Mouse (Mus musculus) right cerebral cortex, adult 2 months (tissue): ENCODE results near the gene Unc13a.

Experiments used
- DNase-seq, 2 experiments: peaks; one replicate each; pipeline ENCODE4 v3.0.0; 2021 to 2022; ENCODE audit warnings: low spot score in 2 of 2

The Unc13a gene

DNA sequence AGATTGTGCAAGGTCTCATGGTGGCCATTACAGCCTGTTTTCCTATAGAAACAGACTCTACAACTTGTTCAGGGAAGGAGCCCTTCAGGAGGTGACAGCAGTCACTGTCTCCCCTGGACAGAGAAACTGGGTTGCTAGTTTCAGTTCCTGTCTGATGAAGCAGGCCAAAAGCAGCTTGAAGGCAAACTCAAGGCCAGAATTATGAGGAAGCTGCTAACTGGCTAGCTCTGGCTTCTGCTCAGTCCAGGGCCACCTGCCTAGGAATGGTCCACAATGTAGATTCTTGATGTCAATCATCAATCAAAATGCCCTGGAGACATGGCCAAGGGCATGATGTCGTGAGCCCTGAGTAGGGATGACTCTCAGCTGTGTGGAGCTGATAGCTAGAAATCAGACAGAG is 46.5 kb downstream of the Unc13a start:
- no peak for DNase-seq

DNA sequence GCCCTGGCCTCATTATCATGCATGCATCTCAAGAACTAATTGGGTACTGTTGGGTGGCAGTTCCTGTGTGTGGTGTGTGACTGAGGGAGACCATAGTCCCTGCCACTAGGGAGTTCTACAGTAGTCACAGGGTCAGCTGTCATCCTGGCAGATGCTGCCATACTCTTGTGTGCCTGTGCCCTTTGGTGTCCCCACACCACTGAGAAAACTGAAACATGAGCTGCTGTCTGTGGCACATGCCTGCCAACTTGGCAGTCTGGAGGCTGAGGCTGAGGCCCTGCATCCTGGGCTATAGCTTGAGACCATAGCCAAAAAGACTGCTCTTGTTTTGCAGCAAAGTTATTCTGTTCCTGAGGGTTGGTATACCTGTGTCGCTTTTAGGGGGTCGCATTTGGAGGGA is 51.8 kb downstream of the Unc13a start:
- DNase-seq: no peak

- no peak for DNase-seq
Measured at GRCm38 (mm10) chr8:71613418-71613817, 58.1 kb downstream of the Unc13a start.

- no peak for DNase-seq
Measured at GRCm38 (mm10) chr8:71612141-71612540, 59.4 kb downstream of the Unc13a start.

DNA sequence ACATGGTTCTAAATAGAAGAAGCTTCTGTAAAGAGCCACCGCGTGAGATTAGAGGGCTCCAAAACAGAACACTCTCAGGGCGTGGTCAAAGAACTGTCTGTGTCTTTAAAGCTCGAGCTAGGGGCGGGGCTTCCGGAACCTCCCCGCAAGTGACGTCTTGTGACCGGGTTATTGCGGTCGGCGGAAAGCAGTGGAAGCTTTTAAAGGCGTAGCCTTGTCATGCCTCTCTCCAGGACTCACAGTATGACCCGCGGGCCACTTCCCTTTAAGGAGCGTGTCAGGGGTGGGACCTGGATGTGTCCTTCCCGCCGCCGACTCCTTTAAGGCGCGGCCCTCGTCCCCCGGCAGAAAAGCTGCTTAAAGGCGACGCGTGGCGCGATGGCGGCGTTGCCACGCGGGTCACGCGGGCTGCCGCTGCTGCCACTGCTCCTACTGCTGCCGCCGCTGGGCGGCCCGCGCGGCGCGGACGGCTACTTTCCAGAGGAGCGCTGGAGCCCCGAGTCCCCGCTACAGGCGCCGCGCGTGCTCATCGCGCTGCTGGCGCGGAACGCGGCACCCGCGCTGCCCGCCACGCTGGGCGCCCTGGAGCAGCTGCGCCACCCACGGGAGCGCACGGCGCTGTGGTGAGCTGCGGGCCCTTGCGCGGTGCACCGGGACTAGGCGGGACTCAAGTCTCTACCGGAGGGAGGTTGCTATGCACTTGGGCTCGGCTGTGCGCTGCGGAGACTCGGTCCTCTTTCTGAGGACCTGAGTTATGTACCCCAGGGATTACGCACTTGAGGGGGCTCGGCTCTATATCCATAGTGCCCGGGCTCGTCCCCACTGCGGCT is 60.5 kb downstream of the Unc13a start, which contains the start of gene Colgalt1:
TSS of gene Colgalt1 (plus strand) at position 177 of the 830 bp plus-strand sequence.
- peak; percentile 97 to 98 for DNase-seq

DNA sequence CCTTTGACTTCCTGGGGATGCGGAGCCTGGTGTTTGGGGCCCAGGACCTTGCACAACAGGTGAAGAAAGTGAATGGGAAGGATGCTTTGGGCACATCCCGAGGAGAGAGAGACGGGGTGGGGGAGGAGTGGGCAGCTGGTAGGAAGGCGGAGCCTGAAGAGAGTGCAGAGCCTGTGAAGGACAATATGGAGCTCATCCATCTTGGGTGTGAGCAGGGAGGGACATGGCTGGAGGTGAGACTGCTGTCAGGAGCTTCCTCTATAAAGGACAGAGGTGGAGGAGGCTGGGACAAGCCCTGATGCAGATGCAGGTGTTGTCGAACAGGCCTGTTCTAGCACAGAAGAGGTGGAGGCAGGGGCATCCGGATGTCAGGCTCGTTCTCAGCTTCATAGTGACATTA is 67.5 kb downstream of the Unc13a start:
- no peak for DNase-seq

DNA sequence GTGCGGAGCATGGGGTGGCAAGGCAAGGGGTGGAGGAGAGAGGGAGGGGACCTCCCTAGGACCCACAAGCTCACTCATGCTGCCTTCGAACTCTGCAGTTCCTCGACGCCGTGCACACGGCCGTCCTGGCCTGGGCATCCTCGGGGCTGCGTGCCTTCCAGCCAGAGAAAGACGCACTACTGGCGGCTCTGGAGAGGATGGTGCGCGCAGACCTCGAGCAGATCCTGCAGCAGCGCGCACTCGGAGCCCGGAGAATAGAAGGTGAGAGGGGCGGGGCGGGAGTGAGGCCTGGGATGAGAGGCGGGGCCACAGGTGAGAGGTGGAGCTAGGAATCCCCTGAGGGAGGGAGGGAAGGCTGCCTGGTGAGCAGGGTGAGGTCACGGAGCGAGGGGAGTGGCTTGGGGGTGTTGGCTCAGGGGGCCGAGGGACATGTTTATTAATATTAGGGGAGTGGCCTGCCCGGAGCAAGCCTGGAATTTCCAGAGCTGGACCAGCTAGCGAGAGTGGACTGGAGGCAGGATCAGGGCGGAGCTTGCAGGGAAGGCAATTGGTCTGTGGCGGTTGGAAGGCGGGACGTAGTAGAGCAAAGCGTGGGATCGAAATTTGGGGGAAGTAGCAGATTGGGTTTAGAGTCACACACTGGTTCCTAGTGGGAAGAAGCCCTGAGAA is 68.8 kb downstream of the Unc13a start:
- DNase-seq: no peak

GRCm38 (mm10) chr8:71601939-71602665 is 69.5 kb downstream of the Unc13a start:
- no peak for DNase-seq

- no peak for DNase-seq
Measured at GRCm38 (mm10) chr8:71598841-71599240, 72.7 kb downstream of the Unc13a start.

- DNase-seq: no peak
Measured at GRCm38 (mm10) chr8:71598375-71598774, 73.2 kb downstream of the Unc13a start.

- no peak for DNase-seq
Measured at GRCm38 (mm10) chr8:71597451-71597850, 74.1 kb downstream of the Unc13a start, which contains the start of gene Fam129c. TSS of gene Fam129c (plus strand) at chr8:71597648.

- no peak for DNase-seq
Measured at GRCm38 (mm10) chr8:71596798-71597197, 74.8 kb downstream of the Unc13a start.

DNA sequence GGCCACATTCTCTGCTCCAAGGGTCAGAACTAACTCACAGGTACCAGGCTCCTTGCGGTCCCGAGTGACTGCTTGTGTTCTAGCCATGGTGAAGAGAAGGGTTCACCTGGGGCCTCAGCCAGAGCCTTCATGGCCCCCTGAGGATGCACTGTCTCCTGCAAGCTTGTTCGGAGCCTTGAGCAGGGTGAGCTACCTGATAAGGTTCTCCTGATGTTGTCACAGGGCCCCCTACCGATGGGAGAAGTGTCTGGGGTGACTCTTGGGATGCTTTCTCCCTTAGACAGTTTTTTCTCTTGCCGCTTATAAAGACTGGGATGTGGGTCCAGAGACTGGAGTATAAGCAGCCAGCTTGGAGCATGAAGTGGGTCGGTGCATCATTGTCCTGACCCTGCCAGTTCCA is 75.2 kb downstream of the Unc13a start:
- no peak for DNase-seq

DNA sequence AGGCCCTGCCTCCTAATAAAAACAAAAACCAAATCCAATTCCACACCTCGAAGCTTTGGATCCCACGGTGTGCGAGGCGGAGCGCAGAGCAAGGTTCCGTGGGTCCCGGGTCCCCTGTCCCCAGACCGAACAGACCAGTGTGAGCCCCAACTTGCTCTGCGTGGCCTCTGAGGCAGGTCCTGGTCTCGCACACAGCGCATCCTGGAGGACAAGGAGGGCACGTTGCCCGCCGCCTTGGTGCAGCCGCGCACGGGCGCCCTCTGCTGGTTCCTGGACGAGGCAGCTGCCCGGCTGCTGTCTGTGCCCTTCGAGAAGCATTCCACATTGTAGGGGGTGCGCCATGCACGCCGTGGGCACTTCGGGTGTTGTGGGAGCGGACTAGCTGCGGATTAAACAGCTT is 75.7 kb downstream of the Unc13a start:
- DNase-seq: peak; percentile 86 to 94

- no peak for DNase-seq
Measured at GRCm38 (mm10) chr8:71594324-71594722, 77.2 kb downstream of the Unc13a start.

GRCm38 (mm10) chr8:71593556-71594323 is 77.8 kb downstream of the Unc13a start:
- no peak for DNase-seq

GRCm38 (mm10) chr8:71592374-71593170 is 79.0 kb downstream of the Unc13a start:
- peak; percentile 89 to 92 for DNase-seq

GRCm38 (mm10) chr8:71591471-71592373 is 79.8 kb downstream of the Unc13a start, which contains the start of gene Pgls:
TSS of gene Pgls (plus strand) at chr8:71592176.
- DNase-seq: peak; percentile 97 to 98

DNA sequence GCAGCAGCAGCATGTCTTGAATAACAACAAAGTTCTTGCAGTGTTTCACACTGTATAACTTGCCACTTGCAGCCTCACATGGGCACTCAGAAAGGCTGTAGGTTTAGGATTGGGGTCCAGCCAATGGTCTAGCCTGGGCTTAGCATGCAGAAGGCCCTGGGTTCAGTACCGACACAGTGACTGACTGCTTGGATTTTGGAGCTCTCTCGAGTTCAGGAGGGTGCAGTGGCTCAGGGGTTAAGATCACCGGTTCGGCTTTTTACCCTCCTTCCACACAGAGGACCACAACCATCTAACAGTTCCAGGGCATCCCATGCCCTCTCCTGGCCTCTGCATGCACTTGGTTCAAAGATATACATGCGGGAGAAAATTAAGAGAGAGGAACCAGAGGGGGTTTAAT is 80.5 kb downstream of the Unc13a start:
- DNase-seq: no peak

- DNase-seq: no peak
Measured at GRCm38 (mm10) chr8:71588762-71589161, 82.8 kb downstream of the Unc13a start.
